Comparison of ENCODE assay signal across 8 mouse cellular contexts in genomic region chr7:43671064-43671808, GRCm38 (mm10). TPM values are rescaled to one million over a fixed set of nuclear protein-coding genes. Genes with fewer than 3 reads are reported as not detected.
A peak's percentile ranks its signal among the peaks of the same experiment; 100 is the strongest.
DNase-seq lines count a peak whose midpoint lies in the region; ATAC-seq and TF ChIP-seq lines count a peak whose summit lies in the region.

No protein-coding gene starts in this region.

- H3K4me2 ChIP-seq in hindbrain, embryonic 15.5 days: peak overlapping the region; percentile 79
- H3K4me2 ChIP-seq in midbrain, embryonic 13.5 days (replicated peaks): peak overlapping the region; percentile 79

- H3K27me3 ChIP-seq in kidney, adult 2 months (replicated peaks; ENCODE audit: control insufficient read depth, insufficient read depth, low read length): no peaks in the 10 kb centered on the region
- no peaks in the 10 kb centered on the region for H3K27me3 ChIP-seq in hindbrain, embryonic 15.5 days
- H3K27me3 ChIP-seq in midbrain, embryonic 13.5 days: no peaks in the 10 kb centered on the region

- peak; percentile 63 for ATAC-seq in hindbrain, embryonic 15.5 days (ENCODE audit: low FRiP score, low read depth)
- ATAC-seq in midbrain, embryonic 13.5 days: peak; percentile 62; the same call in 1 of the 2 replicates

- peaks cover 4% of the 10 kb centered on the region; the same call in 1 of the 2 replicates for H3K4me1 ChIP-seq in kidney, adult 2 months (ENCODE audit: control insufficient read depth, insufficient read depth, low read length)
- 0 out of 2 replicates have a peak, but pooled peaks cover 2% of the 10 kb centered on the region for H3K4me1 ChIP-seq in cortical plate, adult 2 months (ENCODE audit: control insufficient read depth, insufficient read depth, low read length)
- peaks cover 8% of the 10 kb centered on the region for H3K4me1 ChIP-seq in hindbrain, embryonic 15.5 days (replicated peaks)
- peaks cover 19% of the 10 kb centered on the region for H3K4me1 ChIP-seq in midbrain, embryonic 13.5 days (replicated peaks)

- no peak for TF ChIP-seq CTCF in kidney, adult 2 months (conservative IDR thresholded peaks at IDR 0.05; ENCODE audit: insufficient read depth, insufficient read length, low read depth, low read length)
- no peak for TF ChIP-seq CTCF in cortical plate, adult 2 months (IDR thresholded peaks at IDR 0.05; ENCODE audit: extremely low read depth, insufficient read depth, low read length)

- peak overlapping the region; percentile 65; the same call in 1 of the 2 replicates for H3K27ac ChIP-seq in kidney, adult 2 months (ENCODE audit: insufficient read depth, low read depth, low read length)
- H3K27ac ChIP-seq in cortical plate, adult 2 months (ENCODE audit: insufficient read depth, low read length): no peak overlapping the region
- H3K27ac ChIP-seq in hindbrain, embryonic 15.5 days (replicated peaks): peak overlapping the region; percentile 12; the same call in 1 of the 2 replicates
- H3K27ac ChIP-seq in midbrain, embryonic 13.5 days: no peak overlapping the region; the same call in 1 of the 2 replicates

- H3K9ac ChIP-seq in hindbrain, embryonic 15.5 days: peak overlapping the region; percentile 58; the same call in 1 of the 2 replicates
- peak overlapping the region; percentile 39 for H3K9ac ChIP-seq in midbrain, embryonic 13.5 days (replicated peaks)

- WGBS in kidney, adult 2 months: 64% methylated on average over 11 of the region's 11 CpGs
- WGBS in hindbrain, embryonic 15.5 days: 70% methylated on average over 11 of the region's 11 CpGs
- WGBS in midbrain, embryonic 13.5 days: 69% methylated on average over 11 of the region's 11 CpGs

- H3K9me3 ChIP-seq in hindbrain, embryonic 15.5 days: no peaks in the 10 kb centered on the region
- no peaks in the 10 kb centered on the region for H3K9me3 ChIP-seq in midbrain, embryonic 13.5 days

- TF ChIP-seq POLR2A in kidney, adult 2 months (IDR thresholded peaks at IDR 0.05; ENCODE audit: low read depth, low read length): no peak
- TF ChIP-seq POLR2A in cortical plate, adult 2 months (IDR thresholded peaks at IDR 0.05; ENCODE audit: extremely low read depth, insufficient read depth, low read length): no peak

- no peaks in the 10 kb centered on the region for H3K36me3 ChIP-seq in kidney, adult 2 months (ENCODE audit: control insufficient read depth, insufficient read depth, low read length)
- peaks cover 15% of the 10 kb centered on the region for H3K36me3 ChIP-seq in hindbrain, embryonic 15.5 days
- H3K36me3 ChIP-seq in midbrain, embryonic 13.5 days: peaks cover 19% of the 10 kb centered on the region

- no peak for DNase-seq in kidney, adult 2 months
- no peak for DNase-seq in kidney, postnatal 25 days
- DNase-seq in frontal cortex, postnatal 10 days (ENCODE audit: low spot score in 2 of 2): no peak
- no peak for DNase-seq in embryo, embryonic 11 days
- DNase-seq in urinary bladder, postnatal 10 days (ENCODE audit: low spot score): no peak

- peak overlapping the region; percentile 25 for H3K4me3 ChIP-seq in kidney, adult 2 months (ENCODE audit: insufficient read depth, low read depth, low read length)
- H3K4me3 ChIP-seq in cortical plate, adult 2 months (ENCODE audit: insufficient read depth, low read length): peak overlapping the region; percentile 44; the same call in 1 of the 2 replicates
- H3K4me3 ChIP-seq in hindbrain, embryonic 15.5 days: peak overlapping the region; percentile 55
- peak overlapping the region; percentile 75 for H3K4me3 ChIP-seq in midbrain, embryonic 13.5 days (replicated peaks)

RNA-seq across cellular contexts. Expression of gene Ctu1, which starts 0.6 kb away (rescaled TPM):
- 6.1 and 7.0 TPM in 2 replicates for polyA plus RNA-seq in kidney, adult 2 months (2012; rRNA removed)
- 8.1 and 8.6 TPM in 2 replicates for polyA plus RNA-seq in cortical plate, adult 2 months (2012; rRNA removed)
- polyA plus RNA-seq in hindbrain, embryonic 15.5 days (2015; fragmentation: Nextera tagmentation; extraction: Ambion mirVana): 21.4 and 21.5 TPM in 2 replicates
- polyA plus RNA-seq in midbrain, embryonic 13.5 days (2015; fragmentation: Nextera tagmentation; extraction: Ambion mirVana): 20.3 and 21.8 TPM in 2 replicates

RNA-seq across cellular contexts. Expression of gene Siglece, which starts 11.3 kb away (rescaled TPM):
- 2.8 and 3.8 TPM in 2 replicates for polyA plus RNA-seq in kidney, adult 2 months (2012; rRNA removed)
- 1.1 and 1.6 TPM in 2 replicates for polyA plus RNA-seq in cortical plate, adult 2 months (2012; rRNA removed)
- polyA plus RNA-seq in hindbrain, embryonic 15.5 days (2015; fragmentation: Nextera tagmentation; extraction: Ambion mirVana): 0.33 and 0.36 TPM in 2 replicates
- 0.24 and 0.28 TPM in 2 replicates for polyA plus RNA-seq in midbrain, embryonic 13.5 days (2015; fragmentation: Nextera tagmentation; extraction: Ambion mirVana)

RNA-seq across cellular contexts. Expression of gene Klk14, which starts 19.0 kb away (rescaled TPM):
- 0.11 TPM in 1 of 2 replicates, not detected in the other for polyA plus RNA-seq in kidney, adult 2 months (2012; rRNA removed)
- polyA plus RNA-seq in cortical plate, adult 2 months (2012; rRNA removed): not detected in 2 replicates
- polyA plus RNA-seq in hindbrain, embryonic 15.5 days (2015; fragmentation: Nextera tagmentation; extraction: Ambion mirVana): not detected in 2 replicates
- polyA plus RNA-seq in midbrain, embryonic 13.5 days (2015; fragmentation: Nextera tagmentation; extraction: Ambion mirVana): not detected in 2 replicates

RNA-seq across cellular contexts. Expression of gene Ceacam18, which starts 36.7 kb away (rescaled TPM):
- not detected in 2 replicates for polyA plus RNA-seq in kidney, adult 2 months (2012; rRNA removed)
- 0.04 TPM in 1 of 2 replicates, not detected in the other for polyA plus RNA-seq in cortical plate, adult 2 months (2012; rRNA removed)
- 0.08 TPM in 2 replicates for polyA plus RNA-seq in hindbrain, embryonic 15.5 days (2015; fragmentation: Nextera tagmentation; extraction: Ambion mirVana)
- not detected in 2 replicates for polyA plus RNA-seq in midbrain, embryonic 13.5 days (2015; fragmentation: Nextera tagmentation; extraction: Ambion mirVana)

RNA-seq across cellular contexts. Expression of gene Klk13, which starts 41.1 kb away (rescaled TPM):
- 0.04 TPM in 1 of 2 replicates, not detected in the other for polyA plus RNA-seq in kidney, adult 2 months (2012; rRNA removed)
- 0.04 TPM in 1 of 2 replicates, not detected in the other for polyA plus RNA-seq in cortical plate, adult 2 months (2012; rRNA removed)
- 0.17 and 0.18 TPM in 2 replicates for polyA plus RNA-seq in hindbrain, embryonic 15.5 days (2015; fragmentation: Nextera tagmentation; extraction: Ambion mirVana)
- polyA plus RNA-seq in midbrain, embryonic 13.5 days (2015; fragmentation: Nextera tagmentation; extraction: Ambion mirVana): not detected in 2 replicates

Comparison
In these comparisons a context has a peak if more than half of its experiments do, and no peak if none do; other contexts are left out.
1. H3K27ac ChIP-seq: peak in kidney, adult 2 months (single experiment) and hindbrain, embryonic 15.5 days (single experiment); none in cortical plate, adult 2 months (single experiment) and midbrain, embryonic 13.5 days (single experiment).
2. H3K4me3 ChIP-seq: peak in every context shown above with its lines; median percentile 75 in midbrain, embryonic 13.5 days; 55 in hindbrain, embryonic 15.5 days; 44 in cortical plate, adult 2 months; 25 in kidney, adult 2 months.